Mouse (Mus musculus) megakaryocyte, embryonic 14.5 days (primary cell): ENCODE results near the gene Esr1. TPM values are rescaled to one million over a fixed set of nuclear protein-coding genes. Genes with fewer than 3 reads are reported as not detected.
A peak's percentile ranks its signal among the peaks of the same experiment; 100 is the strongest.
"Not testable (repeated sequence)": the region's sequence is repeated elsewhere in the genome, so short reads cannot be mapped to it uniquely, and the experiment has no call there.

Experiments
- H3K27me3 ChIP-seq: replicated peaks from 2 replicates; pipeline ENCODE3; 2012; ENCODE audit warnings: inconsistent platforms
- H3K36me3 ChIP-seq: replicated peaks from 2 replicates; pipeline ENCODE3; 2012; ENCODE audit warnings: low read length, inconsistent platforms, mixed read lengths
- H3K4me1 ChIP-seq: 2 replicates; pipeline ENCODE4 v1.6.1; 2012; ENCODE audit warnings: inconsistent platforms
- H3K4me3 ChIP-seq: replicated peaks from 2 replicates; pipeline ENCODE3; 2012; ENCODE audit warnings: moderate library complexity, mild to moderate bottlenecking, inconsistent platforms
- H3K9me3 ChIP-seq: 2 replicates; pipeline ENCODE4 v1.6.1; 2012; ENCODE audit warnings: inconsistent platforms
- FLI1 ChIP-seq: IDR thresholded peaks from 2 replicates; pipeline ENCODE4 v1.6.1; 2012; ENCODE audit warnings: low read length, inconsistent platforms, mixed read lengths
- GATA1 ChIP-seq: IDR thresholded peaks from 3 replicates; pipeline ENCODE4 v1.6.1; 2012; ENCODE audit warnings: mixed read lengths, low read length, inconsistent platforms, borderline replicate concordance
- polyA plus RNA-seq: library from polyadenylated mRNA; stranded (reverse); fragments of >175 nt; gene quantifications from 2 replicates; pipeline ENCODE4 v1.2.3, GENCODE M21; 2012; ENCODE audit warnings: low replicate concordance; ENCODE audit not compliant: insufficient read depth

The Esr1 gene
- polyA plus RNA-seq, 1 experiment: 0.18 TPM

GRCm38 (mm10) chr10:4733987-4734386 lies 122.6 kb downstream of the Esr1 start:
- Histone ChIP-seq H3K4me1 (no peaks in the 10 kb centered on the region), H3K4me3 (no peak overlapping the region), H3K27me3 (peaks cover 8% of the 10 kb centered on the region), H3K9me3 (no peaks in the 10 kb centered on the region), H3K36me3 (no peaks in the 10 kb centered on the region)
- TF ChIP-seq GATA1 (no peak), FLI1 (no peak)

- peaks cover 7% of the 10 kb centered on the region for H3K27me3 ChIP-seq
- TF ChIP-seq FLI1: no peak
- TF ChIP-seq GATA1: no peak
- H3K4me3 ChIP-seq: no peak overlapping the region
- no peaks in the 10 kb centered on the region for H3K36me3 ChIP-seq
- H3K9me3 ChIP-seq: no peaks in the 10 kb centered on the region
- no peaks in the 10 kb centered on the region for H3K4me1 ChIP-seq
Measured at GRCm38 (mm10) chr10:4734942-4735341, 123.5 kb downstream of the Esr1 start.

DNA sequence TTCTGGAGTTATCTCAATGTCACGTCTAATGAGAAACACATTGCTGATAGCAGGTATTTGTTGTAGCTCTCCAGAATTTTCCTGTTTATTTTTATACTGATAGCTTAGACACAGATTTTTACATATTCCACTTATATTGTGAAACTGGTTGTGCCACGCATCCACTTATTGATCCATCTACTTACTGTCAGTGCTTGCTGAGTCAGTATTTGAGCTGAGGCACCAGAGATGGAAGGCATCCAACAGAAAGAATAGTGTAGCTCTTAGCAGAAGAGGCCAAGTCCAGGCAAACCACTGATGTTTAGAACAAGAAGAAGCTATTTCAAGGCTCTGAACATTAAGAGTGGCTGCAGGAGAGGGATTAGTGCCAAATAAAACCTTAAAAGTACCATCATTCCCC lies 126.9 kb downstream of the Esr1 start:
- peaks cover 9% of the 10 kb centered on the region for H3K4me1 ChIP-seq

DNA sequence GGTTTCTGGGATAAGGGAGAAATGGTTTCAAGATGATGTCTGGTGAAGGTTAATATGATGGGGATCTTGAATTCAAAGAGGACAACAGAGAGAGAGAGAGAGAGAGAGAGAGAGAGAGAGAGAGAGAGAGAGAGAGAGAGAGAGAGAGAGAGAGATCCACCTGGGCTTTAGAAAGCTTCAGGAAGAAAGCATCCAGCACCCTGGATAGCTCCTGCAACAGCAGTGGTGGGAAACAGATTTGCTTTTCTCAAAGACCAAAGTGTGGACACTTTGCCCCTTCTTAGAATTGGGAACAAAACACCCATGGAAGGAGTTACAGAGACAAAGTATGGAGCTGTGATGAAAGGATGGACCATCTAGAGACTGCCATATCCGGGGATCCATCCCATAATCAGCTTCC lies 139.7 kb downstream of the Esr1 start:
- not testable (repeated sequence) for H3K27me3 ChIP-seq, H3K36me3 ChIP-seq, H3K4me1 ChIP-seq, H3K4me3 ChIP-seq, H3K9me3 ChIP-seq

More for the DNA sequence above, 126.9 kb downstream of the Esr1 start:
- no peaks in the 10 kb centered on the region for H3K9me3 ChIP-seq
- TF ChIP-seq FLI1 (no peak), GATA1 (no peak)
- peaks cover 4% of the 10 kb centered on the region for H3K27me3 ChIP-seq
- no peak overlapping the region for H3K4me3 ChIP-seq
- no peaks in the 10 kb centered on the region for H3K36me3 ChIP-seq

GRCm38 (mm10) chr10:4752977-4753376 lies 141.6 kb downstream of the Esr1 start:
- no peak for TF ChIP-seq FLI1
- no peak for TF ChIP-seq GATA1
- Histone ChIP-seq H3K4me3 (no peak overlapping the region), H3K36me3 (no peaks in the 10 kb centered on the region), H3K9me3 (no peaks in the 10 kb centered on the region), H3K27me3 (no peaks in the 10 kb centered on the region), H3K4me1 (no peaks in the 10 kb centered on the region)

DNA sequence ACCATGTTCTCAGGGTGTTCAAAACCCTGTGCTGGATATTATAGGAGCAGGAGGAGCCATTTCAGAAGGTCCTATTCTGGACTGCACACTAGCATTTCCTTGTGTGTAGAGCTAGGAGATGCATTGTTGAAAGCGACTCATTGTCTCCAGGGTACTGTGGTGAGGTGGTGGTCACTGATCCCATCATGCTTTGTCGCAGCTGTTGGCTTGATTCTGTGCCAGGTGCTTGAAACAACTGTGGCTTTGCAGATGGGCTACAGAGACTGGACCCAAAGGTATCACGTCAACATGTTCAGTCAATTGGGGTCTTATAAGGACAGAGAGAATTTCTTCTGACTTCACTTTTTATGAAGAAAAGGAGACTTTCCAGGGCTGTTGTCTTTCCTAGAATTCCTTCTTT lies 164.1 kb downstream of the Esr1 start:
- H3K36me3 ChIP-seq: no peaks in the 10 kb centered on the region
- no peak overlapping the region for H3K4me3 ChIP-seq
- no peaks in the 10 kb centered on the region for H3K27me3 ChIP-seq
- TF ChIP-seq GATA1 (no peak), FLI1 (no peak)
- H3K9me3 ChIP-seq: no peaks in the 10 kb centered on the region
- peaks cover 13% of the 10 kb centered on the region for H3K4me1 ChIP-seq

GRCm38 (mm10) chr10:4776007-4776713 lies 164.8 kb downstream of the Esr1 start:
- H3K27me3 ChIP-seq: no peaks in the 10 kb centered on the region
- peaks cover 19% of the 10 kb centered on the region for H3K4me1 ChIP-seq
- no peaks in the 10 kb centered on the region for H3K9me3 ChIP-seq
- TF ChIP-seq FLI1 (no peak), GATA1 (no peak)
- H3K36me3 ChIP-seq: no peaks in the 10 kb centered on the region
- no peak overlapping the region for H3K4me3 ChIP-seq

GRCm38 (mm10) chr10:4776714-4777090 lies 165.3 kb downstream of the Esr1 start:
- Histone ChIP-seq H3K4me1 (peaks cover 25% of the 10 kb centered on the region), H3K27me3 (no peaks in the 10 kb centered on the region), H3K9me3 (no peaks in the 10 kb centered on the region)

GRCm38 (mm10) chr10:4777996-4778395 lies 166.6 kb downstream of the Esr1 start:
- Histone ChIP-seq H3K36me3 (no peaks in the 10 kb centered on the region), H3K9me3 (no peaks in the 10 kb centered on the region), H3K4me3 (no peak overlapping the region), H3K4me1 (peaks cover 38% of the 10 kb centered on the region), H3K27me3 (no peaks in the 10 kb centered on the region)
- TF ChIP-seq FLI1 (no peak), GATA1 (no peak)

More at GRCm38 (mm10) chr10:4776714-4777090, 165.3 kb downstream of the Esr1 start:
- H3K4me3 ChIP-seq: no peak overlapping the region
- TF ChIP-seq GATA1 (no peak), FLI1 (no peak)
- H3K36me3 ChIP-seq: no peaks in the 10 kb centered on the region

- no peak for TF ChIP-seq FLI1
- TF ChIP-seq GATA1: no peak
- no peaks in the 10 kb centered on the region for H3K36me3 ChIP-seq
- H3K9me3 ChIP-seq: no peaks in the 10 kb centered on the region
- H3K27me3 ChIP-seq: no peaks in the 10 kb centered on the region
- H3K4me3 ChIP-seq: no peak overlapping the region
- H3K4me1 ChIP-seq: peaks cover 63% of the 10 kb centered on the region
Measured at GRCm38 (mm10) chr10:4780926-4781325, 169.5 kb downstream of the Esr1 start.

DNA sequence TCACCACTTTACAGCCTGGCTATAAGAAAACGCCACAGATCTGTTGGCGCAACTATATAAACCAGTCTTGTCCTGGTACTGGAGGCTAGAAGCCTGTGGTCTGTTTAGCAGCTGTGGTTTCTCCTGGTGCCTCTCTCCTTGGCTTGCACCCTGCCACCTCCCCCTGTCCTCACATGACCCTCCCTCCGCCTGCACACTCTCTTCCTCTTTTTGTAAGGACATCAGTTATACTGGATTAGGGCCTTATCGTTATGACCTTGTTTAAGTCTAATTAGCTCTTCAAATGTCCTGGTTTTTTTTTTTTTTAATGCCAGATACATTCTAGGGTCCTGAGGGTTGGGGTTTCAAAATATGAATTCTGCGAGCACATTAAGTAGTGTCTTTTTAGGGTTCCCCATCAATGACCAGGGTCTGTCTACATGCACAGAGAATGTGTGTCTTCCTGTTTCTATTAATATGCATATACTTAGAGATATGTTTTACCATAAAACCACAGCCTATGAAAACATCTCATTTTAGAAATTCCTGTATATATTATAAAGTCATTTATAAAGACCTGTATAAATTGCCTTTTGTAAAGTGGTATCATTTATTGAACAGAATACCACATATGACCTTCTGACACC lies 175.7 kb downstream of the Esr1 start:
- peak overlapping the region; percentile 67 for H3K4me3 ChIP-seq
- H3K9me3 ChIP-seq: no peaks in the 10 kb centered on the region
- H3K36me3 ChIP-seq: no peaks in the 10 kb centered on the region
- no peaks in the 10 kb centered on the region for H3K27me3 ChIP-seq
- H3K4me1 ChIP-seq: peaks cover 52% of the 10 kb centered on the region
- TF ChIP-seq GATA1 (no peak), FLI1 (no peak)
